Mouse (Mus musculus) retina, embryonic 14.5 days (tissue): Measurements from ENCODE around the gene Npr3.

Source experiments
- DNase-seq: peaks from one replicate; pipeline ENCODE4 v3.0.0-alpha.2; 2015; ENCODE audit warnings: low spot score

Gene Npr3

DNA sequence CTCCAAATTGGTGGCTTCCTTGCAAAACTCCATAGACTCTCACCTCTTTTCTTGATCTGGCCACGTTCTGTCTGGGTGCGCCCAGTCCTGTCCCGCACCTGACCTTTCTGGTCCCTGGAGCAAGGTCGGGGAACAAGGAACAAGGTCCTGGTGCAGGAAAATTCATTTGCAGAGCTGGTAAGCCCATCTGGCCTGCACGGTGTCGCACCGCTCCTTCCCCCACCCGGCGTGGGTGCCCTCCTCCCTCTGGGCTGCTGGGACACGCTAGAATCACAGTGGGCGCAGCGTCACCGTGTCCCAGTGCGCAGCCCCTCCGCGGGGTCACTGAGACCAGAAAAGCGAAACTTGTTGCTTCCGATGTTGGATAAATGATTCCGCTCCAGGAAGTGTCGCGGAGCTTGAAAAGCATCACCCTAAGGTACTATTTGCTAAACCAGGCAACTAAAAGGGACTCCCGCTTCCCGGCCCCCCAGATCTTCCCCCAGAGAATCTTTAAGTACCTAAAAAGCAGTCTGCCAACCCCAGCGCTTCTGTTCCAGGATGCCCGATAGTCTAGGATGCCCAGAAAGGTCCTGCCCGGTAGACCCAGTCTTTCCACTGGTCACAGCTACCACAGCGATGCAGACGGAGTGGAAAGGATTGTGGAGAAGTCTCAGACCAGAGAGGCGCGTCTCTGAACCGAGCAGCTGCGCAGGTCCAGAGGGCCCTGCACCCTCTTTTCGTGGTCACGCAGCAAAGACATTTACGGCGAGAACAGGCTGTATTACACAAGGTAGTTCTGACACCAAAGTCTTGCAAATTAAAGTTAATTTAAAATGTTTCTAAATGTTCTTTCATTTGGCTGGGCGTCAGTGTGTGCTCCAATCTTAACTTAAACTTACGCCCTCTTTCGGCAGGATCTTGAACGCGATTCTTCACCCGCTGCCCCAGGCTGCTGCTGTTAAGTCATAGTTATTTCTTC is at the start of gene Npr3:
TSS of gene Npr3 (minus strand) at position 717 of the 961 bp plus-strand sequence.
- DNase-seq: peak; percentile 79

DNA sequence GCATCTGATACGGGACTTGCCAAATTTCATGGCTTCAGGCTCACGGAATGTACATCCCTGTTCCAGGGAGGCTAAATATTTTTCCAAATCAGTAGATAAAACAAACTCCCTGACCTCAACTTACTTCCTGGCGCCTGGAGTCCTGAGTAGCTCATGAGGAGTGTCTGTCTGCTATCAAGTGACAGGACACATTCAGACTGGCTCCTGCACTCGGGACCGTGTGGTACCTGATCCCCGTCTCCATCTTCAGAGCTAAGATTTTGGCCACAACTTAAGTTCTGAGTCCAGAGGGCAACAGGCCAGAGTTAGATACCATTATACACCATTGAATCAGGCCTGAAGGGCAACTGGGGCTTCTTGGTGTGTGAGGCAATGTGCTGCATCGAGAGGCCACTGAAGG is 49.0 kb upstream of the Npr3 start:
- DNase-seq: no peak

DNA sequence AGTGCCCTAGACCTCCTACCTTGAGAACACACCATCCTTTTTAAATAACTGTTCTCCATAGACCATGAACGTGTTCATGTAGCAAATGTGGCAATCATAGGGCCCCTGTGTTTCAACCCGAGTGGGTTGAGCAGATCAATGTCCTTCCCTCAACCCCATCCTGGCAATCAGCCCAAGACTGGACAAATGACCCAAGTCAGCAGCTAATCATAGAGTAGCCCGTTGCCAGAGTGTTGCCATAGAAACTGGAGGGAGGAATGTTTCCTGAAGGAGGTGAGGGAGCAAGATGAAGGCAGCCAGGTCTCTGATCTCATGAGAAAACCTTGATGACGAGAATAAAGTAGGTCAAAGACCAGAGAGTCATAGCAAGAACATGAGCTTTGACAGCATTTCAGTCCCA is 47.1 kb upstream of the Npr3 start:
- DNase-seq: no peak

- DNase-seq: no peak
Observed at GRCm38 (mm10) chr15:11952159-11952558, 45.1 kb upstream of the Npr3 start.

DNA sequence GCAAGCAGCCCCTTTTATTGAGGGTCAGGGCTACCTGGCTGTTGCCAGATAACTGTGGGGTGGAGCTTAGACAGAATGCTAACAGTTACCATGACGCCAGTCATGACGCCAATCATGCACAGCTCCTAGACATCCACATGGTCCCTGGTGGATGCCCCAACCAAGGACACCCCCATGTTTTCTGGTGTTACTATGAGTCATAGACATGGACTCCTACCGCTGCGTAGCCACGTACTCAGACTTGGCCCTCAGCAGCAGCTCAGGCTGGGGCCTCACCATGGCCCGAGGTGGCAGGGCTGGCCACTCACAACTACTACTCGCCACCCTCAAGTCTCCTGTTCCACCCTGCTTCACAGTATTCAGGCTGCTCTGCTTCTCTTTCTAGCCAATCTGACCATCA is 44.1 kb upstream of the Npr3 start:
- no peak for DNase-seq

DNA sequence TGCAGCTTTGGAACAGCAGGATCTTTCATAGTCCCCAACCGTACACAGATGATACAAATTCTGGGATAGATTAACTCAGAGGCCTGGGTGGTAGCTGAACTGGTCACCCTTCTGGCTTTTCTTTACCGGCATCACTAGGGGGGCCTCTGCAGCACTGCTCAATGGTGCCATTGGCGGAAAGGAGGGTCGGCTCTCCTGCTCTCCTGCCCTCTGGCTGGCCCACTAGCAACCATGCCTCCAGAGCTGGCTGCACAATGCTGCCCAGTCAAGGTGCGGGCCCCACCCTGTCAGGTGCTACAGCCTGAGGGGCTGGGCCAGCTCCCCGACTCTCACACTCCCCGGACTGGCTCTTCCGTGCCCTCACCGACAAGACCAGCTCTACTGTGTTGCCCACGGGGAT is 43.1 kb upstream of the Npr3 start:
- DNase-seq: no peak

DNA sequence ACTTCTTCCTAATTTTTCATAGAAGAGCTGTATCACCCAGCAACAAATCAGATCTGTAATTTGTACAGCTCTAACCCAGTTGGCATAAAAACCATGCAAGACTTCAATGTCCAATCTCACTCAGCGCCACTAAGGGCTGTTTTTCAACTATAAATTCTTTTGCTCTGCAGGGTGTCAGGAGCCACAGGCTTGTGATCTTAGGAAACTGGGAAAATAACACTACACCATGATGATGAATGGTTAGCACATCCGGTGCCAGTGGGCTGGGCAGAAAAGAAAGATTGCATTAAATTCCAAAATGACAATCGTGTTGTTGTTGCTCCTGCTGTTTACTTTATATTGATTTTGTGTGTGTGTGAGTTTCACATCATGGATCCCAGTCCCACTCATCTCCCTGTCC is 42.4 kb upstream of the Npr3 start:
- DNase-seq: no peak

- no peak for DNase-seq
Observed at GRCm38 (mm10) chr15:11940855-11941254, 33.8 kb upstream of the Npr3 start.

GRCm38 (mm10) chr15:11927742-11928141 is 20.7 kb upstream of the Npr3 start:
- DNase-seq: no peak

DNA sequence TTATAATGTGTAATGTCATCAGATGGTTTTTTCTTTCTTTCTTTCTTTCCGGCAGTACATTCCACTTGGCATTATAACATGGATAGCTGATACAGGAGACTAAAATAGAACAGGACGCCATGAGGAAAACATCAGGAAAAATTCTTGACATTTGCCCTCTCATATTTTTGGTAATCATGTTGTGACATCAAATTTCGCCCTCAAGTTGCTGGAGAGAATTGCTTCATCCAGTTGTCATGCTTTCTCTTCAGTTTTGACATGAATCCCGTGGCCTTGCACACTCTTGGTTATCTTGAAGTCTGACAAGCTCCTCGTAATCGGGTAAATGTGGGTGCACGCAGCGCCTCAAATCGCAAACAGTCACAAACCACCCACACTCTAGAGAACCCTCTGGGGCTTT is 7.0 kb upstream of the Npr3 start:
- no peak for DNase-seq

DNA sequence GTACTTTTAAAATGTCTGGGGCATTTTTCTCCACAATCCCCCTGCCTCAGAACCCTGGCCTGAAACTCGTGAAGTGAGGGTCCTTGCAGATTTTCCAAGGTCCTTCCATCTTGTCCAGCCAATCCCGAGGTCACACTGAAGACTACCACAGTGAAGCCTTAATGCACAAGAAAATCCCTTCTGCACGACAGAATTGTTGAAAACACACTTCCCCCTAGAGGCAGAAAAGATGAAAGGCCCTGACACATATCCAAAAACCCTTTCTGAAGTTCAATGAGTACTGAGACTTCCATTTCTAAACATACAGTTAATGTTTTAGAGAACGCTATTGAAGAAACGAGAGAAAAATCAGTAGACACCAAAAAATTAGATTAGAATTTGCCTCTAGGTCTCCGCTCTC is 2.8 kb upstream of the Npr3 start:
- peak; percentile 59 for DNase-seq

DNA sequence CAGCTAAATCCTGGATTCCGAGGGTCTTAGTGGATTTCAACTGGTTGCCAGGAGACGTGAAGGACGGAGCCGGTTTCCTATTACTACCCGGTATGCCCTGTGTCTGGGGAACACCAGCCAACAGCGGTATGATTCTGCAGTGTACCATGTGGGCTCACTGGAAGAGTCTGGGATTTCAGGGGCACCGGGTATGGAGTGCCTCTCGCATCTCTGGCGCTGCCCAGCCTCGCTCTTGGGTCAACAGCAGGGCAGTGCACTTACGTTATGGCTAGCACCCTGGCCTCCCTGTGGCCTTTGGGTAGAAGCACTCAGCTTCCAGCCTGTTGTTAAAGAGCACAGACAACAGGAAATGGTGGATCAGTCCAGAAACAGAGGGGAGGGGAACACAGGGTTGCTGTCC is 1.1 kb upstream of the Npr3 start:
- no peak for DNase-seq

DNA sequence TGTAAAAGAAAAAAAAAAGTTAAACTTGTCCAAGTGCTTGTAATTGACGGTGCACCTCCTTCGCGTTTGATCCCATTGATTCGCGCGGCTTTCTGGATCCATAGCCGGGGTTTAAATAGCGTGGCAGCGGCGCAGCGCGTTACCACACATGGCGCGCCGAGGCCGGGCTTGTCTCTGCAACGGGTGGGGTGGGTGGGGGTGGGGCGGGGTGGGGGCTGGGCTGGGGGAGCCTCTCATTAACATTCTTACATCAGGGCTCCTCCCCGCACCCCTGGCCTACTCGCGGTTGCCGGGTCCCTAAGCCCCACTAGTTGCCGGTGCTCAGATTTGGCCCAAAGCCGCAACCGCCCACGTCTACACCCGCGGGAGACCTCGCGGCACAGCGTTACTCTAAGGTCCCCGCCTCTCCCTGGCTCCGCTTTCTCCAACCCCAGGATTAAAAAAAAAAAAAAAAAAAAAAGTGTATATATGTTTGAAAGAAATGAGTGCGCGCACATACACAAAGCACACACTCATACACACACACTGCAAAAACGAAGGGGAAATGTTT is 991 bp downstream of the Npr3 start:
- peak; percentile 39 for DNase-seq

DNA sequence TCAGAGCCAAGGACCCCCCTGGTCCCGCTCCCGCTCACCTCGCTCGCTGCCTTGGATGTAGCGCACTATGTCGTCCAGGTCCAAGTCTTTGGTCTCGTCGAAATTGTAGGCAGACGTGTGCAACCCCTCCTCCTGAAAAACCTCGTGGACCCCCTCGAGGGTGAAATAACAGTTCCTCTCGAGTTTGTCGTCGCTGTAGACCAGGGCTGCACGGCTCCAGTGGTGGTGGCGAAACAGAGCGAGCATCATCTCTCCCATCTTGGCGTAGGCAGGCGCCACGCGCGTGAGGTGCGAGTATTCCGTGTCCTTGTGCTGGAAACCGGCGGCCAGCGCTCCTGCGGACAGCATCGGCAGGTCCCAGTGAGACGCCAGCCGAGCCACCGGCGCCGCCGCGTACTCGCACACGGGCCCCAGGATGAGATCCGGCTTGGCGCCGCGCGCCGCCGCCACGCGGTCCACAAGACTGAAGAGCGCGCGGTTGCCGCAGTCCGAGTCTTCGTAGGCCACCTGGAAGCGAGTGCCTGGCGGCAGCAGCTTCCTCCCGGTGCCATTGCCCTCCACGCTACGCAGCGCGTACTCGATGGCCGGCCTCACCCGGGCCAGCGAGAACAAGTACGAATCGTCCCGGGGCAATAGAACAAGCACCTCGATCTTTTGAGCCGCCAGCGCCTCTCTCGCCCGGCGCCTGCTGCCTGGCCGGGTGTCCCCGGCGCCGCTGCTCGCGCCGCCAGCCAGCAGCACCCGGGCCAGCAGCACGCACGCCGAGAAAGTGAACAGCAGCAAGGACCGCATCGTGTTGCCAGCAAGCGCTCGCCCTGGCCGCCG is 2.0 kb downstream of the Npr3 start:
- peak; percentile 60 for DNase-seq

- DNase-seq: peak; percentile 61
Observed at GRCm38 (mm10) chr15:11904043-11904847, 2.8 kb downstream of the Npr3 start.

DNA sequence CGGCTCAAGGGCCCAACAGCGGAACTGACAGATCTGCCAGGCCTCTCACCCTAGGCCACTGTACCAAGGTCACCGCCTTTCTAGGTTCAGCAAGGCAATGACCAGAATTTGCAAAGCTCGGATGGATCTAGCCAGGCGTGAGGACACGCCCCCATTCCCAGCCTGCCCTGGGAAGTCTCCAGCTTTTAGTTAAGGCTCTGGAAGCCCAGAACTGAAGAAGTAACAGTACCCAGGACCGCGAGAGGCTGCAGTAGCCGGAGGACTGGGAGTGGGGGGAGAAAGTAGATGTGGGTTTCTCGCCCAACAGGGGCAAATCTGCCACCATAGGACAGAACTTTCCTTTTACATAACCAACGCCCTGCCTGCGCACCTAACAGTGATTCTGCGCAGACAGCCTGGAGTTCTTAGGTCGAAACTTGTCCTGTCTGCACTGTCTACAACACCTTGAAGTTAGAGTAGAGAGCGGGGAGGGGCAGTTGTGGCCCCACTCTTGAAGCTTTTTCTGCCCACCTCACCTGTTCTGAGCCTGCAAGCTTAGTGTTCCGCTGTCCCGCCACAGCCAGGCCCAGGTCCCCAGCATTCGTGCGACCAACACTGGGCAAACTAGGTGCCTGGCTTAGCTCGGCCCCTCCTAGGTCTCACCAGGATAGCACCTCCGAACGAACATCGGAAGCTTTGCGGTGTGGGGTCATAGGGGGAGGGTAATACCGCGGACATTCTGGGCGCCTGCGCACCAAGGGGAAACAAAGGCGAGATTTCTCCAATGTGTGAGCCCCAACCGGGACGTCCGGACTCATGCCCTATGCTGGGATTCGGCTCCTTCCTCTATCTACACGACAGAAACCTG is 3.7 kb downstream of the Npr3 start:
- peak; percentile 62 for DNase-seq

DNA sequence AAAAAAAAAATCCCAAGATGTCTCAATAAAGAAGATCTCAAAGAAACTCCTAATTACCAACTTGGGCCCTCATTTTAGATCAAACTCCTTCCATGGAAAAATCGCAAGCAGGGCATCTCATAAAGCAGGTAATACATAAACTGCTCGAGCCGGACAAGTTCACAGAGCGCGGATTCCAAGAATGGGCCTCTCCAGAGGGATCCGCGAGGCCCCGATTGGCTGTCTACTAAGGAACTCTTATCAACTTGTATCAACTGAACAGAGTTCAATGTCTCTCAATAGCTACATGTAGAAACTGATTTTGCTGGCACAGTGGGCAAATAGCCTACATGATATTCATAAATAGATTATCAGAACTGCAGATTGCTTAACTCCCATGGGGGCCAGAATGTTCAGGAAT is 9.5 kb downstream of the Npr3 start:
- no peak for DNase-seq

DNA sequence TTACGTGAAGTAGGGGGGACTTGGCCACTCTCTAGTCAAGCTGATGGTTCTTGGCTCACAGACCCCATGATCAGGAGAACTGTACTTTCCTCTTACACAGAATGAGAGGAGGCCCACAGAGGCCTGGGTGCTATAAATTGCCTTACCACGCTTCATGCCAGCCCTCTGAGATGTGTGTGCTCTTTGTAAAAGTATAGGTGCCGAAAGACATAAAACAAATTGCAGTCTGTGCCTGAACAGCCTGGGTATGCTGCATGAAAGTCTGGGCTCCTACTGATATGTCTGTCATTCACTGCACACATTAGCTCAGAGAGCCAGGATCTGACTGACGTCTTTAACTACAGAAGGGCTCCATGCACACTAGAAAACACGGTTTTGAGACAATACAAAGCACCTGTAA is 9.9 kb downstream of the Npr3 start:
- no peak for DNase-seq

DNA sequence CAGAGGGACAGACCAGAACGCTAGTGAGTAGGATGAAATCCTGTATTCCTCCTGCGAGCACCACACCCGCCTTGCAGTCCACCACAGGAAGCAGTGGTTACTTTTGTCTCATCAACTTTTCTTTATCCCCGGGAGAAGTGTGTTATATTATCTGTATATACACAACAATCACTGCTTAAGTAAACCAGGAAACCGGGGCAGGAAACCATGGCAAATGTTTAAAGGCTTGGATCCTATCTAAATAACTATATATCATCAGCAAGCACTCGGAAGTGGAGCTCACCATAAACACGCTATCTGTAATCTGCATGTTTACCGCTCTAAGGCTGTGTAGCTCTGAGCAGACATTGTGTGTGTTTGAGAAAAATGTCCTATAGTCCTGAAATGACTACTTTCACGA is 13.1 kb downstream of the Npr3 start:
- DNase-seq: no peak

DNA sequence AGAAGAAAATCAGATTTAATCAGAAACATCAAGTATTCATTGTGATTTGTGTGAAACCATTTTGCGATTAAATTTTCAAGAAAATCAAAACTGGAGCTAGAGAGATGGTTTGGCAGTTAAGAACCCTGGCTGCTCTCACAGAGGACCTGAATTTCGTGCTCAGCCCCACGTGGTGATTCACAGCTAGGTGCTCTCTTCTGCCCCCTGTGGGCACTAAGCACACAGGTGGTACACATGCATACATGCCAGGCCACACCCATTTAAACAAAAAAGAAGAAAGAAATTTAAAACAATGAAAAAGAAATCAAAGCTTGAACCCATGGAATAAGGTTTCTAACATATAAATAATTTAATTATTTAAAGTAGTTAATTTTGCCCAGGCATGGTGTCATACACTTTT is 15.7 kb downstream of the Npr3 start:
- DNase-seq: peak; percentile 5
